Mouse (Mus musculus) forebrain, postnatal 0 days (tissue): ENCODE data around the gene Piezo1. TPM values are rescaled to one million over a fixed set of nuclear protein-coding genes. Genes with fewer than 3 reads are reported as not detected.
A peak's percentile ranks its signal among the peaks of the same experiment; 100 is the strongest.

Experiments
- ATAC-seq: fragments of 200-750 bp; cut with Nextera tagmentation; 2 replicates; pipeline ENCODE4 v1.8.0; 2017; ENCODE audit warnings: mild to moderate bottlenecking, moderate library complexity
- DNase-seq: peaks from one replicate; pipeline ENCODE4 v3.0.0-alpha.2; 2015
- H3K27ac ChIP-seq: fragments of 300-500 bp; sonication (generic); 2 replicates; pipeline ENCODE4 v1.5.1; 2014; ENCODE audit warnings: low read depth, mild to moderate bottlenecking, antibody characterized with exemption, low read length, moderate library complexity, mixed read lengths
- H3K27me3 ChIP-seq: fragments of 300-500 bp; sonication (generic); 2 replicates; pipeline ENCODE4 v1.6.1; 2014; ENCODE audit warnings: mild to moderate bottlenecking, low read length, mixed read lengths; ENCODE audit not compliant: insufficient read depth
- H3K36me3 ChIP-seq: fragments of 300-500 bp; sonication (generic); 2 replicates; pipeline ENCODE4 v1.6.1; 2014; ENCODE audit warnings: mild to moderate bottlenecking, moderate library complexity; ENCODE audit not compliant: insufficient read depth
- H3K4me1 ChIP-seq: fragments of 300-500 bp; sonication (generic); 2 replicates; pipeline ENCODE4 v1.6.1; 2014; ENCODE audit warnings: antibody characterized with exemption; ENCODE audit not compliant: insufficient read depth
- H3K4me2 ChIP-seq: fragments of 300-500 bp; sonication (generic); 2 replicates; pipeline ENCODE4 v1.6.1; 2014; ENCODE audit warnings: low read depth, mild to moderate bottlenecking, moderate library complexity
- H3K4me3 ChIP-seq: fragments of 300-500 bp; sonication (generic); 2 replicates; pipeline ENCODE4 v1.5.1; 2014; ENCODE audit warnings: low read depth, low read length, mixed read lengths
- H3K9ac ChIP-seq: fragments of 300-500 bp; sonication (generic); 2 replicates; pipeline ENCODE4 v1.6.1; 2014; ENCODE audit warnings: mild to moderate bottlenecking
- H3K9me3 ChIP-seq: fragments of 300-500 bp; sonication (generic); 2 replicates; pipeline ENCODE4 v1.6.1; 2016; ENCODE audit warnings: low read length
- CTCF ChIP-seq: sonication (generic); IDR thresholded peaks from 2 replicates; pipeline ENCODE4 v1.5.1; 2016; ENCODE audit warnings: antibody characterized with exemption, control low read depth, low read depth
- WGBS: fragments of 180-500 bp; shearing (Covaris S2); extraction: QIAGEN DNeasy Blood & Tissue Kit; methylation state at CpG from one replicate; pipeline ENCODE4 v1.1.7; 2014; 5-methylcytosine and 5-hydroxymethylcytosine counted together
- polyA plus RNA-seq: library from polyadenylated mRNA; unstranded; fragments of >200 nt; fragmentation: Nextera tagmentation; extraction: Ambion mirVana; gene quantifications from 2 replicates; pipeline ENCODE4 v1.2.1, GENCODE M21; 2015
- total RNA-seq: library from RNA; depleted of rRNA; stranded (reverse); fragments of >200 nt; gene quantifications from 2 replicates; pipeline ENCODE4 v1.2.3, GENCODE M21; 2014

Gene Piezo1
- total and polyA plus RNA-seq, 2 experiments from 2014 or later: 1.4 to 15.1 TPM

GRCm38 (mm10) chr8:122571153-122571552 is 20.0 kb upstream of the Piezo1 start:
- Histone ChIP-seq H3K27ac (no peak overlapping the region), H3K36me3 (peaks cover 16% of the 10 kb centered on the region), H3K4me2 (no peak overlapping the region), H3K4me1 (peaks cover 27% of the 10 kb centered on the region), H3K27me3 (no peaks in the 10 kb centered on the region), H3K9me3 (no peaks in the 10 kb centered on the region), H3K4me3 (no peak overlapping the region), H3K9ac (no peak overlapping the region)
- TF ChIP-seq CTCF: no peak
- 95% methylated on average over 11 of the region's 11 CpGs for WGBS
- ATAC-seq (no peak), DNase-seq (no peak)

GRCm38 (mm10) chr8:122569996-122570395 is 18.9 kb upstream of the Piezo1 start:
- Histone ChIP-seq H3K9me3 (no peaks in the 10 kb centered on the region), H3K36me3 (peaks cover 16% of the 10 kb centered on the region), H3K4me2 (no peak overlapping the region), H3K4me3 (no peak overlapping the region), H3K4me1 (peaks cover 19% of the 10 kb centered on the region), H3K9ac (no peak overlapping the region), H3K27me3 (no peaks in the 10 kb centered on the region), H3K27ac (no peak overlapping the region)
- 96% methylated on average over 16 of the region's 16 CpGs for WGBS
- no peak for DNase-seq
- no peak for TF ChIP-seq CTCF
- ATAC-seq: no peak

GRCm38 (mm10) chr8:122569329-122569728 is 18.2 kb upstream of the Piezo1 start:
- peaks cover 14% of the 10 kb centered on the region for H3K36me3 ChIP-seq
- no peak for DNase-seq
- ATAC-seq: no peak
- peaks cover 17% of the 10 kb centered on the region for H3K4me1 ChIP-seq
- H3K27me3 ChIP-seq: no peaks in the 10 kb centered on the region
- no peak for TF ChIP-seq CTCF
- no peak overlapping the region for H3K4me3 ChIP-seq
- H3K27ac ChIP-seq: no peak overlapping the region
- peak overlapping the region; percentile 2; the same call in 1 of the 2 replicates for H3K4me2 ChIP-seq
- WGBS: 68% methylated on average over 9 of the region's 9 CpGs
- H3K9ac ChIP-seq: no peak overlapping the region
- no peaks in the 10 kb centered on the region for H3K9me3 ChIP-seq

DNA sequence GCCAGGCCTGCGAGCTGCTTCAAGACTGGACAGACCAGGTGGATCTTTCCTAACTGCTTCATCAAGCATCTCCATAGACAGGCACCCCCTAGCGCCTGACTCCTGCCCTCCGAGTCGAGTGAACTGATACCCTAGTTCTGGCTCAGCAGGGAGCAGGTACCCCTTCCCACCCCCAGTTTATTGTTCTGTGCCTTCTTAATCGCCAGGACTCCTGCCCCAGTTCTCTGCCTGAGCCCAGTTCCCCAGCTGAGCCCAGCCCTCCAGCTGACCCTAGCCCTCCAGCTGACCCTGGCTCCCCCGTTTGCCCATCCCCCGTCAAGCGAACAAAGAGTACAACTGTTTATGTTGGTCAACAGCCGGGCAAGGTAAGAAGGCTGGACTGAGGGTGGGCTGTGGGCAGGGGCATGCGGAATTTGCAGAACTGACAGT is 17.8 kb upstream of the Piezo1 start:
- WGBS: 10% methylated on average over 10 of the region's 10 CpGs
- no peak overlapping the region for H3K9ac ChIP-seq
- H3K4me3 ChIP-seq: peak overlapping the region; percentile 5; the same call in 1 of the 2 replicates

GRCm38 (mm10) chr8:122568109-122568504 is 17.0 kb upstream of the Piezo1 start:
- peak overlapping the region; percentile 72 for H3K4me3 ChIP-seq
- TF ChIP-seq CTCF: no peak
- H3K9ac ChIP-seq: peak overlapping the region; percentile 75
- H3K27ac ChIP-seq: peak overlapping the region; percentile 92
- H3K36me3 ChIP-seq: peaks cover 14% of the 10 kb centered on the region; the same call in 1 of the 2 replicates
- no peaks in the 10 kb centered on the region for H3K9me3 ChIP-seq
- no peaks in the 10 kb centered on the region for H3K27me3 ChIP-seq
- peaks cover 17% of the 10 kb centered on the region for H3K4me1 ChIP-seq
- ATAC-seq (peak; percentile 34), DNase-seq (no peak)
- peak overlapping the region; percentile 96 for H3K4me2 ChIP-seq
- WGBS: under 1% methylated on average over 34 of the region's 34 CpGs

More for the DNA sequence above, 17.8 kb upstream of the Piezo1 start:
- H3K36me3 ChIP-seq: peaks cover 14% of the 10 kb centered on the region; the same call in 1 of the 2 replicates
- H3K4me2 ChIP-seq: peak overlapping the region; percentile 2; the same call in 1 of the 2 replicates
- no peak for DNase-seq
- no peaks in the 10 kb centered on the region for H3K9me3 ChIP-seq
- peaks cover 17% of the 10 kb centered on the region for H3K4me1 ChIP-seq
- no peak for ATAC-seq
- no peak overlapping the region for H3K27ac ChIP-seq
- H3K27me3 ChIP-seq: no peaks in the 10 kb centered on the region
- 0 out of 2 replicates have a peak, but pooled peaks have one; percentile 6 for TF ChIP-seq CTCF

GRCm38 (mm10) chr8:122567361-122568108 is 16.4 kb upstream of the Piezo1 start, which contains the start of gene Cdt1:
Gene Cdt1 (plus strand): TSS chr8:122568015.
- H3K9ac ChIP-seq: peak within 1 kb of the TSS; percentile 75
- peak within 1 kb of the TSS; percentile 72 for H3K4me3 ChIP-seq
- under 1% methylated on average over 62 of the region's 62 CpGs for WGBS
- no peaks in the 10 kb centered on the region for H3K27me3 ChIP-seq
- peaks cover 17% of the 10 kb centered on the region for H3K4me1 ChIP-seq
- peak; percentile 98 for ATAC-seq
- peaks cover 14% of the 10 kb centered on the region; the same call in 1 of the 2 replicates for H3K36me3 ChIP-seq
- peak; percentile 9; the same call in 1 of the 2 replicates for TF ChIP-seq CTCF
- H3K9me3 ChIP-seq: no peaks in the 10 kb centered on the region
- DNase-seq: peak; percentile 98
- peak within 1 kb of the TSS; percentile 96 for H3K4me2 ChIP-seq
- H3K27ac ChIP-seq: peak within 1 kb of the TSS; percentile 92

GRCm38 (mm10) chr8:122566766-122567165 is 15.6 kb upstream of the Piezo1 start:
- 22% methylated on average over 6 of the region's 6 CpGs for WGBS
- H3K4me1 ChIP-seq: peaks cover 17% of the 10 kb centered on the region
- H3K4me3 ChIP-seq: peak overlapping the region; percentile 72
- no peaks in the 10 kb centered on the region for H3K9me3 ChIP-seq
- no peak for TF ChIP-seq CTCF
- H3K4me2 ChIP-seq: peak overlapping the region; percentile 96
- H3K27me3 ChIP-seq: no peaks in the 10 kb centered on the region
- H3K36me3 ChIP-seq: peaks cover 6% of the 10 kb centered on the region; the same call in 1 of the 2 replicates
- no peak for DNase-seq
- H3K27ac ChIP-seq: peak overlapping the region; percentile 92
- ATAC-seq: no peak
- H3K9ac ChIP-seq: peak overlapping the region; percentile 75
